Mouse (Mus musculus): Measurements from ENCODE around the gene Prdx5.

Gene Prdx5

DNA sequence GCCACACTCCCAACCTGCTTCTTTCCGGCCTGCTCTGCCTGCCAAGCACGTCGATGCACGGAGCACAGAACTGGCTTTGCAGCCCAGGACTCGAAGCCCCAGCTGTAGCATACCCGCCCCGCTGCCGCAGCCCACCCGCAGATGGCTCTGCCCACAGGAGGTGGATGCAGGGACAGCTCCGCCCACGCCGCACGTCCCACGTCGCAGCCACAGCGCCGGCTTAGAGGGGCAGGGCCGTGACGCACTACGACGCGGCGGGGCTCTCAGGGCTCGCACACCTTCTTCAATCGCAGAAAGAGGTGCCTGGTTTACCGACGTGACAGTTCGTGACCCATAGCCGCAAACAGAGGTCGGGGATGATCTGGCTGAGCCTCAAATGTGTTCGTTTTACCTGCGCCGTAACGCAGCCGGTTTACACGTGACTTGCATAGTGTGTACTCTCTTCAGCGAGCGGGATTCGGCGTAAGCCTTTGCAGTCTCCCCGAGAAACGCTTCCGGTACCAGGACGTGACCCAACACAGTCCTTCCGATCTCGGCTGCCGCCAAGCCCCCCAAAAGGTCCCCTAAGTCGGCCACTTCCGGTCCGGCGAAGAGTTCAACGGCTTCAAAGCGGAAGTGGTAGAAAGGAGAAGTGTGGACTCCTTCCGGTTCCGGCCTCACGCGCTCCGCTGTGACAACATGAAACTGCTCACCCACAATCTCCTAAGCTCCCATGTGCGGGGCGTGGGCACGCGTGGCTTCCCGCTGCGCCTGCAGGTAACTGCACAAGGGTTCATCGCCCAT, at the start of gene Prdx5, which contains the start of gene Trmt112:
Gene Prdx5, minus strand, starts transcription at position 600 of the 783 bp plus-strand sequence.
Gene Trmt112, plus strand, starts transcription at position 192 of the 783 bp plus-strand sequence.
- CTCF ChIA-PET: interaction anchor here (0.5 to 0.6 kb wide), 2 partner anchors 27 to 256 kb away, joined by 3 to 4 read pairs; no protein-coding TSS in a partner anchor

DNA sequence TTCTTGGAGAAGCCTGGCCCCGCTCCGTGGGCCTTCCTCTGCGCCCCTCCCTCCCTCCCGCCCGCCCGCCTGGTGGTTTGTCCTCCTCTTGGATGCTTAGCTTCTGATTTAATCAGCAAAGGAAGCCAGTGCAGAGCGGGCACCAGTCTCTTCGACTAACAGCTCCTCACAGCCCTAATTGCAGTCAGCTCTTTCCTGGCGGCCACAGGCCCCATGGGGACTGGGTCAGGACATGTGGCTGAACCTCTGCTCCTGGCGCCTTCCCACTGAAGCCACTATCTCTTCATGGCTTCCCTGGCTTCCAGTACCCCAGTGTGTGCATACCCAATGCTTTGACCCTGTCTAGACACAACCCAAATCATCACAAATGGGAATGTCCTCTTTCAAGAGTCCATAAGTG, 46.6 kb upstream of the Prdx5 start:
- CTCF ChIA-PET: no interaction called here

DNA sequence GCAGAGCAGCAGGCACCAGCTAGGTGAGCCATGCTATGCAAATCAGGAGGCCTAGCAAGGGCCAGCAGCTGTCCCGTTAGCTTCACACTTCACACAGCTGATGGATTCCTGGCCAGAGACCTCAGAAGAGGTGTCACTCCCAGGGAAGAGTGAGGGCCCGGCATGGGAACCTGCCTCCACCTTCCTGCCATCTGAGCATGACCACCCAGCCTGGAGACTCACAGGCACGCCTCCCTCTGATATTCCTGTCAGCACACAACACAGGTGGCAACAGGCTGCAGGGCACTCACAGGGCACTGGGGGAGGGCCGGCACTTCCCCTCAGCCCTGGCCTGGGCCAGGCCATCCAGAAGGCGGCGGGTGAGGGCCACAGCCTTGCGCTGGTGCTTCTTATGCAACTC, 45.5 kb upstream of the Prdx5 start:
- CTCF ChIA-PET: interaction anchor here (0.6 kb wide), 1 partner anchor 1320 kb away, joined by 3 read pairs; no protein-coding TSS in a partner anchor

DNA sequence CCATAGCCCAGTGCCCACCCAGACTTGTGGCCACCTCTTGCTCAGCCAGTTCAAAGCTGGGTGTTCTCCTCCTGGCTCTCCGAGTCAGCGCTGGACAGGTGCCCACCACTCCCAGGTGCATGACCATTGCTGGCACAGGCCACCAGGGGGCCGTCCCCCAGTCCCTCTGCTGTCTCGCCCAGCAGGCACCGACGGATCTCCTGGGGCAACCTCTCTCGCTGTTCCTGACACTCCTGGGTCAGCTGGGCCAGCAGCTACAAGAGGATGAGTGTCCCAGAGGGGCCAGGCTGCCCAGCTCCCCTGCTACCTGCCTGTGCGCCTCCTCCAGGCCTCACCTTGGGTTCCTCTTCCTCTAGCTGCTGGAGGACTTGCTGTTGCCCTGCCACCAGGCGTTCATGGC, 44.1 kb upstream of the Prdx5 start:
- CTCF ChIA-PET: interaction anchor here (1.3 kb wide), 1 partner anchor 12 kb away, joined by 4 read pairs; the partner anchor contains the start of gene Gpr137

DNA sequence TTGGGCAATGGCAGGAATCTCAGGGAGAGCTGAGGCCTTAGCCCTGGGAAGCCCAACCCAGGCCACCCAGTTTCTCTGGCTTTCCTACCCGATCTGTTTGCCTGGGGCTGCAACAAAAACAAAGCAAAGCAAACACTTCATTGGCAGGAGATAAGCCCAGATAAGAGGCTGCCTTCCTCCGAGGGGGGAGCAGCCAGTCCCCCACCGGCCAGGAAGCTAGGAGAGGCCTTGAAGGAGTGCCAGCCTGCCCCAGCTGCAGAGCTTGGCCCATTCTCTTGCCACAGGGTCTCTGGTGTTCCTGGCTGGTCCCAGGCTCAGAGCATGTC, 42.8 kb upstream of the Prdx5 start:
- CTCF ChIA-PET: interaction anchor here (1.3 kb wide), 1 partner anchor 10 kb away, joined by 4 read pairs; the partner anchor contains the start of gene Gpr137

DNA sequence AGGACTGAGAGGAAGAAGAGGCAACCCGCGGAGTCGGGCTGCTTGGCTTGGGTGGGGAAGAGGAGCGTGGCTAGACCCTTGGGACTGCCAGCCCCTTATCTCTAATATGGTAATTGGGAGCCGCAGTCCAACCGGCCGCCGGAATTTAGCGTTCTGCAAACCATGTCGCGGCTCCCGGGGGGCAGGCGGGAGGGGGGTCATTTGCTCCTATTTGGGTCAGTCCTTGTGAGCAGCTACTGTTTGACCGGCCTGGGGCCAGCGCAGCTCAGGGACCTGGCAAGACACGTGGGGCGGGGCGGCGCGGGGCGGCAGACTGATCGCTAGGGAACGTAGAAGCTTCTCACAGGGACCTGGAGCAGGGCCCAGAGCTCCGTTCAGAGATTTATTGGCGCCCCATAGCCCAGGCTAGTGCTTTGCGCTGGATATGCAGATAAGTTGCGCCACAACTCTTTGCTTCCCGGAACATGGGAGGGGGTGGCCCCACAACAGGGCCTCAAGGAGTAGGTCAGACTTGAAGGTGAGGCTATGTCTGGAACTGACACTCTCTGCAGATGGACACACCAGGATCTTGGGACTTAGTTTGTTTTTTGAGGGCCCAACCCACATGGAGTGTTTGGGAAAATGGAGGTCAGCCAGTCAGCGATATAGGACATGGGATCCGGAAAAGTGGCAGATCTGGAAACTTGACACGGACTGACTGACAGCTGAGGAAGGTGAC, 42.2 kb upstream of the Prdx5 start:
- CTCF ChIA-PET: interaction anchor here (0.6 to 1.3 kb wide), 2 partner anchors 24 to 995 kb away, joined by 3 read pairs; partner anchors contain the start of gene Plcb3

DNA sequence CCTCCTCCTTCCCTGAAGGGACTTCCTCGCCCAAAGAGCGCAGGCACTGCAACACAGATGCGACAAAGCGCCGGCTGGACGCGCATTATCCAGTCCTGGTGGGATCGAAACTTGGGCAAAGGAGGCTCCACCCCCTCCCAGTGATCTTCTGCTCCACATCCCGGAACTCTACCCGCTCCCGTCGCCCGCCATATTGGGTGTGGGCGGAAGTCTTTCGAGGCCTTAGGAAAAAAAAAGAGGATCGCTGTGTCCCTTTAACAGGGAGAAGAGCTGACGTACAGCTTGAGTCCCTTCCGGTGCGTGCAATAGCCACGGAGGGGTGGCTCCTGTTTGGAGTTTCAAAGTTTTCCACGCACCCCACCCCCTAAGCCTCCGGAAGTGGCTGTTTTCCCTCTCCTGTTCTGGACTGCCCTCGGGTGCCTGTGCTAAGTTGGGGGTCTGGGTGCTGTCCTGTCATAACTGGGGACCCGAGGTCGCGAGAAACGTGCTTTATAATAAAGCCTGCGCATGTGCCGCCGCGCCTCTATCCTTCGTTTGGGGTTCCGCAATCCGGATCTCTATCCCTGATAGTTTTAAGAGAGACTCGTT, 41.6 kb upstream of the Prdx5 start:
- CTCF ChIA-PET: interaction anchor here (0.6 to 1.3 kb wide), 2 partner anchors 25 to 994 kb away, joined by 3 read pairs; partner anchors contain the start of gene Plcb3

DNA sequence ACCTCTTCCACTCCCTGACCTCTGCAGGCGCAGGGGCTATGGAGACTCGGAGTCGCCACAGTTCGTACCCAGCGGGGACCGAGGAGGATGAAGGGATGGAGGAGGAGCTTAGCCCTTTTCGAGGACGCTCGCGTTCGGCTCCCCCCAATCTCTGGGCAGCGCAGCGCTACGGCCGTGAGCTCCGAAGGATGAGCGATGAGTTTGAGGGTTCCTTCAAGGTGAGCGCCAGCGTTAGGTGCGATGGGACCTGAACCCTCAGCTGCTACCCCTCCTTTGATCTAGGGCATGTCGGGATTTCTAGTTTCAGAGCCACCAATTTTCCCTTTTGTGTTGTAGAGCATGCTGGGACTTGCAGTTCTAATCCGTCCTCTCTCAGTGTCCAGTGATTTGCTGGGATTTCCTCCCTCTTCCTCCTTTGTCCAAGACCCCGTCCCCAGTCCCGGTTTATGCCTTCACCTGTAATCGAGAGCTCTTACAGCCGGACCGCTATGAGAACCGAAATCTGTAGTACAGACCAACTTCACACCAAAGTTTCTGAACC, 40.8 kb upstream of the Prdx5 start:
- CTCF ChIA-PET: no interaction called here

DNA sequence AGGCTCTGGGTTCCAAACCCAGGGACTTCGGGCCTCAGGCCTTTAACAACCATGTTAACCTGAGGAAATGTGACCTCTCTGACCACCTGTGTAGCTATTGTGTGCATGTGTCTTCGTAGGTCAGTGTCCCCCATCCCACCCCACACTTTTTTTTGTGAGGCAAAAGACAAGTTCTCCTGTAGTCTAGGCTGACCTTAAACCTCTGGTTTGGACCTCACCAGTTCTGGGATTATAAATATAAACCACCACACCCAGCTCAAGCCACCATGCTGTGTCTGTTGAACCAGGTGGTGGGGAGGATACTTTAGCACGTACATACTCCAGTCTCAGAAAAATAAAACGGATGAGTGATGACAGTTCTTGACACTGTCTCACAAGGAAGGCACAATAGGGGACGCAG, 40.0 kb upstream of the Prdx5 start:
- CTCF ChIA-PET: no interaction called here

DNA sequence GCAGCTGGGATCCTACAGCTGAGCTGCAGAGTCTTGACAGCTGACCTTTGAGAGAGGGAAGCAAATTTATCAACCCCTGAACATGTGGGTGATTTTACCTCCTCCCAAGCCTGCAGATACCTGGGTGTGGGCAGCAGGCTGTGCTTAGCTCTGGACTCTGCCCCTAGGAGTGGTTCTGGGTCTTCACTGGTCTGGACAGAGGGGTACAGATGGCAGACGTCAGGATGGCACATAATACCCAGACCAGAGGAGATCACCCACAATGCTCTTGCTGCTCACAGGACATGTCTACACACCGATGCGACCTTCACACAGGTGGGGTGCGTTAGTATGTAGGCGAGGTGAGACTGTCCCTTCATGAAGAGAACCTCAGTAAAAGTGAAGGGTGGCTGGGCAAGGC, 39.6 kb upstream of the Prdx5 start:
- CTCF ChIA-PET: no interaction called here

DNA sequence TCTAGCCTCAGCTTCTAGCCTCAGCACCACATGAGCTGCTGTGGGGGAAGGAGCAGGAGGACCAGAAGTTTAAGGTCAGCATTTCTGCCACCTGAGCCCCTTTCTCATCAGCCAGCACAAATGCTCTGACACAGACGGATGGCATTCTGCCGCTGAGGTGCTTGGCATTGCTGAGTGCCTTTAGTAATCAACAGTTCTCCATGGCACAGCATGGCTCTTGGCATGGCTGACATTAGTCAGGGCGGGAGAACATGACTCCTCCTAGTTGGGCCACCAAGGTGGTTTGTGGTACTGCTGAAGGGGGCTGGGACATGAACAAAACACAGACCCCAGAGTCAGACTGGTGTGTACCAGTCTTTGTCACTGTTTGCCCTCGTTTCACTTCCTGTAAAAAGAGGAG, 38.3 kb upstream of the Prdx5 start:
- CTCF ChIA-PET: no interaction called here

DNA sequence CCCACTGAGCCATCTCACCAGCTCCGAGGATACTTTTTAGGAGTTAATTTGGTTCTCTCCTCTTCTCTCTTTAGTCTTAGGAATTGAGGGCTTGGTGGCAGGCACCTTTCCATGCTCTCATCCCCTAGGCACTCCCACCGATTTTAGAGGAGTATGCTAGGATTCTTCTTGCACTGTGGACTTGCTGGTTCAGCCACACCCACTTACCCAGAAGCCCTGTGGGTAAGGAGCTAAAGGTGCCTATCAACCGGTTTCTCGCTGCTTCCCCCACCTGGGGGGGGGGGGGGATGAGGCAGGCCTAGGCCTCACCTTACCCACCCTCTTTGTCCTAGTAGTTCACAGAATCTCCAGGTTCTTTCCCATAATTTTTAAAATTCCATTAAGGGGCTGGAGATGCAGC, 37.8 kb upstream of the Prdx5 start:
- CTCF ChIA-PET: no interaction called here

DNA sequence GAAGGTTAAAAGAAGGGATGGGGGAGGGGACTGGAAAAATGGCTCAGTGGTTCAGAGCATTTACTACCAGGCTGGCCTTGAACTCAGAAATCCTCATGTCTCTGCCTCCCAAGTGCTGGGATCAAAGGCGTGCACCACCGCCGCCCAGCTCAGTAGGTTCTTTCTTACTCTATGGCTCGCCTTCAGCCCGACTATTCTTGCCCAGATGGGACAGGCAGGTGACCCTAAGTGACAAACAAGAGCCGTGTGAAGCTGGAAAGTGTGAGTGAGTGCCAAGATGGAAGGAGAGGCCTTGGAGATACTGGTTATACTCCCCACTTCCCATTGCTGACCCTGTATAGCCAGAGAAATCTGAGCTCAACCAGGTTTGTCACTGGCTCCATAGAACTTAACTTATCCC, 33.8 kb upstream of the Prdx5 start:
- CTCF ChIA-PET: no interaction called here

DNA sequence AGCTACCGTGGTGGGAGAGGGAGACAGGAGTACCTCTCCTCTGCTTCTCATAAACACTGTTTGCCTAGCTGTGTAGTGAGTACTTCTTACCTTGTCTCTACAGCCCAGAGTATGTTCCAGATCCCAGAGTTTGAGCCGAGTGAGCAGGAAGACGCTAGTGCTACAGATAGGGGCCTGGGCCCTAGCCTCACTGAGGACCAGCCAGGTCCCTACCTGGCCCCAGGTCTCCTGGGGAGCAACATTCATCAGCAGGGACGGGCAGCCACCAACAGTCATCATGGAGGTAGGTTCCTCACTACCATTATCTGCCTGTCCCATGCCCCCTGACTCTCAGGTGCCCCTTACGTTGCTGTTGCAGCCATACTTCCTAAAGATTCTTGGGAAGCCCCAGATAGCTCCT, 32.9 kb upstream of the Prdx5 start:
- CTCF ChIA-PET: interaction anchor here (1.1 kb wide), 1 partner anchor 11 kb away, joined by 4 read pairs; no protein-coding TSS in a partner anchor

DNA sequence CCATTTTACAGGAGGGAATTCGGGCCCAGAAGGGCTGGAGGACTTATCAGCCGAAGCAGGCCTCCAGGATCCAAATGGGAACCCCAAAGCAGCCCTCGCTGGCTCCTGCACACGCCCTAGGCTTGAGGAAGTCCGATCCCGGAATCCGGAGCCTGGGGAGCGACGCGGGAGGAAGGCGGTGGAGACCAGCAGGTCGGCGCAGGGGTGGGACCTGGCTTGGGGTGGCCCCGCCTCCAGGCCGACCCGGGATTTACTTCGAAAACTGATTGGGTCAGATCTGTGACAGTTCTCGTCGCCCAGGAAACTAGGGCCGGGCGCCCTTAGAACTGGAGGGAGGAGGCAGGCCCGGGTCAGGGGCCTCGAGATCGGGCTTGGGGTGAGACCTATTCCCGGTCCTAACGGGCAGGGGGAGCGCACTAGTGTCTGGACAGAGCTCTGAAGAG, 32.4 kb upstream of the Prdx5 start, which contains the start of gene Gpr137:
Gene Gpr137, minus strand, starts transcription at position 232 of the 443 bp plus-strand sequence.
- CTCF ChIA-PET: interaction anchor here (1.1 to 1.9 kb wide), 2 partner anchors 11 to 28 kb away, joined by 4 to 10 read pairs; no protein-coding TSS in a partner anchor

DNA sequence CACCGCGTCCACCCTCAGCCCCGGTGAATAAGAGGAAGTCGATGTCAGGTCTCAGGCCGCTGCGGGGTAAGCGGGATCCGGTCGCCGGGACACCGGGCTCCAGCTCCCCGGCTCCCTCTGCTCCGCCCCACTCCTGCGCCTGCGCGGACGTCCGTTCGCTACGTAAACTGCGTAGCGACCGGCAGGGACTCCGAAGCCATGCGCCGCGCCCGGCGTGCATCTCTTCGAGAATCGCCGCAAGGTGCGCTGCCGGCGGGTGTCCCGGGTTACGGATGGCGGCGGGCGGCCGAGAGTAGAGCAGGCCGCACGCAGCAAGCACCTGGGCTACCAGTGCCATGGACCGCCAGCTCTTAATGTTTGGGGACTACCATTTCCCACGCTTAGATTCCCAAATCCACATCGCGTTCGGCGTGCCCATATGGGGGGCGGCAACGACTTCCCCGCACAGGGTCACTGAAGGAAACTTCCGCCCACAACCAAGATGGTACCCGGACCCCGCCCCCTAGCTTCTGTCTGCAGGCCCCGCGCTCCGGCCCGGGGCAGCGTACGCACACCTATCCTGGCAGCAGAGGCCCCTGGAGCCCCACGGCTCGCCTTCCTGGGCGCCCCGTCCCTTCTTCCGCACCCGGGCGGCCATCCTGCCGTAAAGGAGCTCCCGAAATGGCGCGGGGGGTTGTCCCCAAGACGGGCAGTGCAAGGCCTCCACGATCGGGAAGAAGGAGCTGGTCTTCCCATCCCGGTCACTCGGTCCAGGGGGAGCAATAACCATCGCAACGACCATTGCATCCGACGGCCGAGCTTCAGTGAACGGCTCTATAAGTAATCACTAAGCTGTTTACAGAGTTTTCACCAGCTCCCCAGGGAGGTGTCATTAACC, 31.7 kb upstream of the Prdx5 start, which contains the start of gene Bad:
Gene Bad, plus strand, starts transcription at position 490 of the 877 bp plus-strand sequence.
- CTCF ChIA-PET: interaction anchor here (1.1 to 1.9 kb wide), 2 partner anchors 12 to 29 kb away, joined by 4 to 10 read pairs; no protein-coding TSS in a partner anchor

DNA sequence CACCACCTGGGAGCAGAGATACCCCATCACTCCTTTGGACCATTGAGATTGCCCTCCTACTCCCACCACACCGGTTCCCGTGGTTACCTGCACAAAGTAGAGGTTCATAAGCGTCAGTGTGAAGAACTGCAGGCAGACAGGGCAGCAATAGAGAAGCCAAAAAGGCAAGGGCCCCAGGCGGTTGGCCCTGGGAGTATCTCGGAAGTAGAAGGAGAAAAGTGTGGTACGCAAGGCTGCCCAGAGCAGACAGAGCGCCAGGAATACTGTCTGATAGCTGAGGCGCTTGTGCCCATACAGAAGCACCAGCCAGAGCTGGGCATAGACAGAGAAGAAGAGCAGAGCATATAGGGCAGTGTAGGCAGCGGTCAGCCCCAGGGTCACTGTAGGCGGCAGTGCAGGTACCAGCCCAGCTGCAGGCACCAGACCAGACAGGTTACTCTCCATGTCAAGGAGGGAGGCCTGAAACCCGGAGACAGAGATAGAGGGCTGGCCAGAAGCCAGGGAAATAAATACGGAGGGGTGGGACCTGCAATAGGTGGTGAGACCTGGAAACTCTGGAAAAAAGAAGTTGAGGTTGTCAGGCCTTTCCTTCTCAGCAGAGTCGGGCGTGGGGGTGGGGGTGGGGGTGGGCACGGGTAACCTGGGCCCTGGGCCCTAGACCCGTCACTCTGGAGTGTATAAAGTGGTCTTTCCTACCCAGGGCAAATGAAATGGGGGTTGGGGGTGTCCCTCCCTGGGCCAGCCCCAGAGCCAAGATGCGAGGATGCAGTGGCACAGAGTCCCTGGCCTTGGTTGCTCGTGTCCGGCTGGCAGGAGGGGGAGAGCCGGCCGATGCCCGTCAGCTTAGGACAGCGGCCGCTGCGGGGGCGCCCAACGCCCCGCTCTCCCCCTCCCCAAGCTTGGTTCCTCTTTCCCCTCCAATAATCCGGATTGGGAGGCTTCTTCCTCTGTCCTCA, 30.8 kb upstream of the Prdx5 start:
- CTCF ChIA-PET: interaction anchor here (1.9 kb wide), 1 partner anchor 30 kb away, joined by 10 read pairs; no protein-coding TSS in a partner anchor

DNA sequence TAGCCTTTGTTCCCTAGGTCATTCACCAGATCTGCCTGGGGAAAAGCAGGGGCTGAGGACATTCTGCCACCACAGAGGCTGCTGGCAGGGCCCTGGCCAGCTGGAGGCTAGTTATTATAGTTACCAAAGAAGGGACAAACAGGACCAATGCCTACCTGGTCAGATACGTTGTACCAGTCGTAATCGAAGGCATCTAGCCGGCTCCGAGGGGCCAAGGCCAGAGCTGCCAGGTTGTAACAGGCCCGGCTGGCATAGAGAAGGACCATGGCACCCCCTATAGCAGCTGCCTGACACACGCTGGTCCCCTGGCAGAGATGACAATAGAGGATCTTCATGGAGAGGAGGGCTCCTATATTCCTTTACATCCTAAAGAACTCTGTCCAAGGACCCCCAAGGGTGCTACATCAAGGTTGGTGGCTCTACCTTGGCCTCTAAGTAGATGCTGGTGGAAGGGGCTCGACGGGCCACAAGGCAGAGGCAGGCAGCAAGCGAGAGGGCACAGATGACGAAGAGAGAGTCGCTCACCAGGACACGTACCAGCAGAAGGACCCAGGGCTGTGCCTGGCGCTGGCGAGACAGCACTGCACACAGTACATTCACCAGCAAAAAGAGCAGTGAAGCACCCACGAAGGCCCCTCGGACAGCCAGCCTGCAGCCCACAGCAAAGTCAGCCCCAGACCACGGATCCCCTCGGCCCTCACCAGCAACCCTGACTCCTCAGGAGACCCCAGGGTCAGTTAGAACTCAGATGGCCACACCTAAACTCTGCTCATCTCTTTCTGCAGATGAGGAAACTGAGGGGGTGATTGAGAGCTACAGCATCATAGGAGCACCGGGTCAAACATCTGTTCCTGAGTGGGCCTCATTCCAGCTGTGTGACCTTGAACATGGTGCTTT, 29.4 kb upstream of the Prdx5 start:
- CTCF ChIA-PET: no interaction called here

All from spleen, embryonic (tissue).